Mouse (Mus musculus) B cell, adult 67 days (primary cell): ENCODE measurements around the gene Lypd8. TPM values are rescaled to one million over a fixed set of nuclear protein-coding genes. Genes with fewer than 3 reads are reported as not detected.

ENCODE experiments used
- total RNA-seq, 2 experiments: library from RNA; stranded (reverse); gene quantifications; 4 replicates each; pipeline ENCODE4 v1.2.4; 2023

Gene Lypd8
- total RNA-seq = not detected

GRCm38 (mm10) chr11:58378763-58379278, at the start of gene Lypd8:
Lypd8 (plus strand) TSS chr11:58379043.

GRCm38 (mm10) chr11:58330276-58331148, 48.3 kb upstream of the Lypd8 start, which contains the start of the genes Zfp672 and Sh3bp5l:
Zfp672 (minus strand) TSS chr11:58330339.
Sh3bp5l (plus strand) TSS chr11:58330724.

GRCm38 (mm10) chr11:58420815-58421214, 42.0 kb downstream of the Lypd8 start, which contains the start of gene 1810065E05Rik:
1810065E05Rik (plus strand) TSS chr11:58421111.

GRCm38 (mm10) chr11:58432259-58432658, 53.4 kb downstream of the Lypd8 start, which contains the start of gene Gm12253:
Gm12253 (plus strand) TSS chr11:58432559.

Other genes with a start within 250 kb of the Lypd8 start
- gene Gemin5, start 210.5 kb upstream of the Lypd8 start, total RNA-seq = 10 to 100 TPM; 21.8 to 23.1 TPM
- gene Mrpl22, start 207.4 kb upstream of the Lypd8 start, total RNA-seq = 10 to 100 TPM; 25.5 to 36.5 TPM
- gene Igtp, start 179.5 kb upstream of the Lypd8 start, total RNA-seq = 10 to 100 TPM; 18.9 to 25.8 TPM
- 10 to 100 TPM in 1 of 2 experiments, 1 to 10 TPM in 1; 9.8 to 13.1 TPM for gene Irgm2, start 179.4 kb upstream of the Lypd8 start, total RNA-seq
- not detected for gene 4930438A08Rik, start 104.2 kb upstream of the Lypd8 start, total RNA-seq
- 10 to 100 TPM; 30.7 to 32.7 TPM for gene Zfp692, start 72.0 kb upstream of the Lypd8 start, total RNA-seq
- 10 to 100 TPM; 34.3 to 42.3 TPM for gene Zfp672, start 48.7 kb upstream of the Lypd8 start, total RNA-seq
- gene Sh3bp5l, start 48.3 kb upstream of the Lypd8 start, total RNA-seq = 10 to 100 TPM; 18.6 to 28.6 TPM
- gene 1810065E05Rik, start 42.1 kb downstream of the Lypd8 start, total RNA-seq = not detected
- gene Gm12253, start 53.5 kb downstream of the Lypd8 start, total RNA-seq = not detected
- not detected for gene Lypd9, start 73.9 kb downstream of the Lypd8 start, total RNA-seq
- gene Olfr30, start 83.2 kb downstream of the Lypd8 start, total RNA-seq = not detected
- gene Olfr332, start 113.5 kb downstream of the Lypd8 start, total RNA-seq = not detected
- not detected for gene Olfr331, start 123.5 kb downstream of the Lypd8 start, total RNA-seq
- not detected for gene Olfr330, start 155.8 kb downstream of the Lypd8 start, total RNA-seq
- gene Olfr329-ps, start 167.4 kb downstream of the Lypd8 start, total RNA-seq = not detected
- gene Olfr328, start 176.6 kb downstream of the Lypd8 start, total RNA-seq = not detected
- gene Olfr224, start 191.5 kb downstream of the Lypd8 start, total RNA-seq = not detected
- gene Olfr325, start 198.7 kb downstream of the Lypd8 start, total RNA-seq = not detected
- not detected for gene Olfr324, start 216.1 kb downstream of the Lypd8 start, total RNA-seq
- not detected for gene 2210407C18Rik, start 237.0 kb downstream of the Lypd8 start, total RNA-seq